In the genomic region with DNA sequence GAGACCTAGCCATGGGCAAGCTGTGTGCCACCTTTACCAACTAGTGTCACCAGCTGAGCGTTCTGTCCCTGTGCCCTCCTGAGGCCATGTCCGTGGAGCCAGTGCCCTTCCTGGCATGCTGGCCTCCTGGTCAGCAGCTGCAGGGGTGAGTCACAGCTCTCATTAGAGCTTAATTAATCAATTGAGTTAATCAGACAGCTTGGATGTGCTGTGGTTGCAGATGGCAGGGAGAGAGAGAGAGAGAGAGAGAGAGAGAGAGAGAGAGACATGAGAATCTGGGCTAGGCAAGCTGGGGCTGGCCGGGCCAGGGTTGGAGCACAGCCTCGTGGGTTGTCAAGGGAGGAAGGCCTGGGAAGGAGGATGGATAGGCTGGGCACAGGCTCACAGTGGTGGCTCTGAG, we compare ENCODE assay signal across 22 mouse cellular contexts. TPM values are rescaled to one million over a fixed set of nuclear protein-coding genes. Genes with fewer than 3 reads are reported as not detected.
DNase-seq lines count a peak whose midpoint lies in the region; ATAC-seq and TF ChIP-seq lines count a peak whose summit lies in the region.
"Had no signal": no experiment of that assay in that cellular context is flagged by ENCODE, and none has a peak within 500 bp of the region (broad histone marks: within the 10 kb centered on the region; RNA-seq: fewer than 3 reads in every experiment).

No protein-coding gene starts in this region.

- peak; percentile 60 to 73 for DNase-seq in cerebellum, postnatal 10 days
- no peak for DNase-seq in cerebellum, adult 11-12 months
- no peak for DNase-seq in hindbrain, postnatal 0 days (ENCODE audit: low spot score)
- no peak for DNase-seq in embryonic facial prominence, embryonic 10.5 days (ENCODE audit: low spot score)
- no peak for DNase-seq in right cerebral cortex, postnatal 25 days
- DNase-seq: adrenal gland, adult 8-10 months; adrenal gland, postnatal 36 days; cerebellum, adult 11 months; cerebellum, adult 9-10 months; cerebellum, postnatal 36 days; gastrocnemius, postnatal 36 days; heart, postnatal 10 days; heart, postnatal 4 days had no signal

- 44% methylated on average over 4 of the region's 4 CpGs for WGBS in hindbrain, embryonic 15.5 days
- 51% methylated on average over 4 of the region's 4 CpGs for WGBS in hindbrain, embryonic 12.5 days
- WGBS in hindbrain, postnatal 0 days: 28% methylated on average over 4 of the region's 4 CpGs
- 78% methylated on average over 4 of the region's 4 CpGs for WGBS in embryonic facial prominence, embryonic 10.5 days

- H3K9ac ChIP-seq in hindbrain, embryonic 15.5 days: no peak overlapping the region
- H3K9ac ChIP-seq in hindbrain, embryonic 12.5 days: no peak overlapping the region
- H3K9ac ChIP-seq in hindbrain, postnatal 0 days (replicated peaks; ENCODE audit: low read length): no peak overlapping the region

- H3K4me1 ChIP-seq in hindbrain, embryonic 15.5 days (replicated peaks): peaks cover 27% of the 10 kb centered on the region
- H3K4me1 ChIP-seq in hindbrain, embryonic 12.5 days: peaks cover 23% of the 10 kb centered on the region
- H3K4me1 ChIP-seq in hindbrain, postnatal 0 days (ENCODE audit: insufficient read depth, low read length): no peaks in the 10 kb centered on the region; the same call in 1 of the 2 replicates
- H3K4me1 ChIP-seq in embryonic facial prominence, embryonic 10.5 days: peaks cover 34% of the 10 kb centered on the region

- H3K9me3 ChIP-seq in hindbrain, embryonic 15.5 days: no peaks in the 10 kb centered on the region
- H3K9me3 ChIP-seq in hindbrain, embryonic 12.5 days (replicated peaks): no peaks in the 10 kb centered on the region
- H3K9me3 ChIP-seq in hindbrain, postnatal 0 days (ENCODE audit: low read length): no peaks in the 10 kb centered on the region
- no peaks in the 10 kb centered on the region for H3K9me3 ChIP-seq in embryonic facial prominence, embryonic 10.5 days
- H3K9me3 ChIP-seq: heart, embryonic 10.5 days had no signal

- no peak overlapping the region for H3K4me3 ChIP-seq in hindbrain, embryonic 15.5 days
- H3K4me3 ChIP-seq in hindbrain, embryonic 12.5 days: no peak overlapping the region
- H3K4me3 ChIP-seq in C2C12 (ENCODE audit: insufficient read depth, poor library complexity, severe bottlenecking): no peak overlapping the region
- H3K4me3 ChIP-seq in hindbrain, postnatal 0 days (ENCODE audit: low read length): no peak overlapping the region
- no peak overlapping the region for H3K4me3 ChIP-seq in embryonic facial prominence, embryonic 10.5 days
- H3K4me3 ChIP-seq: heart, embryonic 10.5 days had no signal

- H3K79me2 ChIP-seq in C2C12 (ENCODE audit: control insufficient read depth, insufficient read depth): no peaks in the 10 kb centered on the region

- H3K27me3 ChIP-seq in hindbrain, embryonic 15.5 days: peaks cover 16% of the 10 kb centered on the region
- H3K27me3 ChIP-seq in hindbrain, embryonic 12.5 days: peaks cover 22% of the 10 kb centered on the region
- no peaks in the 10 kb centered on the region for H3K27me3 ChIP-seq in C2C12 (ENCODE audit: control insufficient read depth, insufficient read depth, insufficient read length)
- no peaks in the 10 kb centered on the region for H3K27me3 ChIP-seq in hindbrain, postnatal 0 days (ENCODE audit: insufficient read depth, low read length)
- H3K27me3 ChIP-seq in embryonic facial prominence, embryonic 10.5 days (replicated peaks; ENCODE audit: low read depth, poor library complexity, severe bottlenecking): peaks cover 39% of the 10 kb centered on the region

- H3K4me2 ChIP-seq in hindbrain, embryonic 15.5 days: no peak overlapping the region
- no peak overlapping the region for H3K4me2 ChIP-seq in hindbrain, embryonic 12.5 days (replicated peaks)
- no peak overlapping the region for H3K4me2 ChIP-seq in hindbrain, postnatal 0 days (ENCODE audit: low read depth, low read length)

- H3ac ChIP-seq in C2C12 (ENCODE audit: control insufficient read depth, insufficient read length, low read depth): no peak overlapping the region

- ATAC-seq in hindbrain, embryonic 15.5 days (ENCODE audit: low FRiP score, low read depth): no peak
- no peak for ATAC-seq in hindbrain, embryonic 12.5 days (ENCODE audit: low FRiP score)
- peak; percentile 50 for ATAC-seq in hindbrain, postnatal 0 days
- ATAC-seq: forebrain, embryonic 14.5 days; inflammation-experienced regulatory T-cells, adult 6 months; intestine, postnatal 0 days had no signal

- no peaks in the 10 kb centered on the region for H3K79me3 ChIP-seq in C2C12 (ENCODE audit: low read depth)

- H3K36me3 ChIP-seq in hindbrain, embryonic 15.5 days: no peaks in the 10 kb centered on the region
- H3K36me3 ChIP-seq in hindbrain, embryonic 12.5 days: no peaks in the 10 kb centered on the region
- no peaks in the 10 kb centered on the region for H3K36me3 ChIP-seq in C2C12 (ENCODE audit: control insufficient read depth, insufficient read depth)
- H3K36me3 ChIP-seq in hindbrain, postnatal 0 days (ENCODE audit: insufficient read depth, low read length): no peaks in the 10 kb centered on the region
- no peaks in the 10 kb centered on the region for H3K36me3 ChIP-seq in embryonic facial prominence, embryonic 10.5 days (replicated peaks)
- H3K36me3 ChIP-seq: heart, embryonic 10.5 days had no signal

- no peak for TF ChIP-seq CTCF in C2C12 (IDR thresholded peaks at IDR 0.05; ENCODE audit: control insufficient read depth, insufficient read depth, insufficient read length)
- no peak for TF ChIP-seq CTCF in hindbrain, postnatal 0 days (IDR thresholded peaks at IDR 0.05; ENCODE audit: low read depth)

- peak overlapping the region; percentile 15; the same call in 1 of the 2 replicates for H3K27ac ChIP-seq in hindbrain, embryonic 15.5 days (replicated peaks)
- H3K27ac ChIP-seq in hindbrain, embryonic 12.5 days: no peak overlapping the region
- H3K27ac ChIP-seq in hindbrain, postnatal 0 days: no peak overlapping the region
- H3K27ac ChIP-seq in embryonic facial prominence, embryonic 10.5 days (replicated peaks): no peak overlapping the region
- H3K27ac ChIP-seq: heart, embryonic 10.5 days had no signal

TF ChIP-seq in C2C12, 6 proteins besides CTCF, POLR2A, EP300 and RAD21:
- TF ChIP-seq MYOD1 (IDR thresholded peaks at IDR 0.05; ENCODE audit: control insufficient read depth, insufficient read length, low read depth) (peak; percentile 13), FOSL1 (IDR thresholded peaks at IDR 0.05; ENCODE audit: insufficient read depth, low read length, poor library complexity, severe bottlenecking) (no peak), CEBPB (IDR thresholded peaks at IDR 0.05; ENCODE audit: low read depth) (no peak), USF1 (IDR thresholded peaks at IDR 0.05; ENCODE audit: low read depth) (no peak), MAX (IDR thresholded peaks at IDR 0.05) (no peak), MYOG (IDR thresholded peaks at IDR 0.05; ENCODE audit: control insufficient read depth, extremely low read depth, insufficient read length) (no peak)

RNA-seq across cellular contexts. Expression of a gene that starts 38.1 kb away (rescaled TPM):
- polyA plus RNA-seq in hindbrain, embryonic 15.5 days (2015; fragmentation: Nextera tagmentation; extraction: Ambion mirVana): 9.8 and 11.1 TPM in 2 replicates
- 11.7 and 13.2 TPM in 2 replicates for polyA plus RNA-seq in hindbrain, embryonic 12.5 days (2016; fragmentation: Nextera tagmentation; extraction: Ambion mirVana)
- 0.87 TPM for polyA plus RNA-seq in C2C12 (2012; fragmentation: generic; extraction: Trizol)
- total RNA-seq in hindbrain, postnatal 0 days (2014; rRNA removed): 61.0 and 65.6 TPM in 2 replicates
- polyA plus RNA-seq in hindbrain, postnatal 0 days (2015; fragmentation: Nextera tagmentation; extraction: Ambion mirVana): 16.9 and 18.9 TPM in 2 replicates
- 1.5 and 2.7 TPM in 2 replicates for polyA plus RNA-seq in embryonic facial prominence, embryonic 10.5 days (2016; fragmentation: Nextera tagmentation; extraction: Ambion mirVana)
- total RNA-seq: CH12.LX; gastrocnemius, adult 8-10 months had no signal
- polyA plus RNA-seq: inflammation-experienced regulatory T-cells, adult 6 months had no signal

RNA-seq across cellular contexts. Expression of a gene that starts 43.4 kb away (rescaled TPM):
- 32.4 and 34.7 TPM in 2 replicates for polyA plus RNA-seq in hindbrain, embryonic 15.5 days (2015; fragmentation: Nextera tagmentation; extraction: Ambion mirVana)
- polyA plus RNA-seq in hindbrain, embryonic 12.5 days (2016; fragmentation: Nextera tagmentation; extraction: Ambion mirVana): 38.6 and 40.3 TPM in 2 replicates
- polyA plus RNA-seq in C2C12 (2012; fragmentation: generic; extraction: Trizol): 64.9 TPM
- total RNA-seq in hindbrain, postnatal 0 days (2014; rRNA removed): 61.0 and 71.5 TPM in 2 replicates
- polyA plus RNA-seq in hindbrain, postnatal 0 days (2015; fragmentation: Nextera tagmentation; extraction: Ambion mirVana): 39.8 and 45.3 TPM in 2 replicates
- polyA plus RNA-seq in embryonic facial prominence, embryonic 10.5 days (2016; fragmentation: Nextera tagmentation; extraction: Ambion mirVana): 63.2 and 66.0 TPM in 2 replicates

RNA-seq across cellular contexts. Expression of a gene that starts 43.5 kb away (rescaled TPM):
- 152 and 194 TPM in 2 replicates for polyA plus RNA-seq in hindbrain, embryonic 15.5 days (2015; fragmentation: Nextera tagmentation; extraction: Ambion mirVana)
- 160 and 161 TPM in 2 replicates for polyA plus RNA-seq in hindbrain, embryonic 12.5 days (2016; fragmentation: Nextera tagmentation; extraction: Ambion mirVana)
- polyA plus RNA-seq in C2C12 (2012; fragmentation: generic; extraction: Trizol): 185 TPM
- 176 and 187 TPM in 2 replicates for total RNA-seq in hindbrain, postnatal 0 days (2014; rRNA removed)
- polyA plus RNA-seq in hindbrain, postnatal 0 days (2015; fragmentation: Nextera tagmentation; extraction: Ambion mirVana): 138 and 149 TPM in 2 replicates
- 304 and 308 TPM in 2 replicates for polyA plus RNA-seq in embryonic facial prominence, embryonic 10.5 days (2016; fragmentation: Nextera tagmentation; extraction: Ambion mirVana)

RNA-seq across cellular contexts. Expression of a gene that starts 59.7 kb away (rescaled TPM):
- polyA plus RNA-seq in hindbrain, embryonic 15.5 days (2015; fragmentation: Nextera tagmentation; extraction: Ambion mirVana): 2.1 and 3.6 TPM in 2 replicates
- polyA plus RNA-seq in hindbrain, embryonic 12.5 days (2016; fragmentation: Nextera tagmentation; extraction: Ambion mirVana): 6.6 and 7.8 TPM in 2 replicates
- polyA plus RNA-seq in C2C12 (2012; fragmentation: generic; extraction: Trizol): 44.9 TPM
- total RNA-seq in hindbrain, postnatal 0 days (2014; rRNA removed): 9.2 and 11.7 TPM in 2 replicates
- polyA plus RNA-seq in hindbrain, postnatal 0 days (2015; fragmentation: Nextera tagmentation; extraction: Ambion mirVana): 1.9 and 2.1 TPM in 2 replicates
- 12.1 and 13.0 TPM in 2 replicates for polyA plus RNA-seq in embryonic facial prominence, embryonic 10.5 days (2016; fragmentation: Nextera tagmentation; extraction: Ambion mirVana)
- total RNA-seq: gastrocnemius, adult 8-10 months had no signal

Comparison
In these comparisons a context has a peak if more than half of its experiments do, and no peak if none do; other contexts are left out.
1. DNase-seq: peak in cerebellum, postnatal 10 days (2 of 2); none in cerebellum, adult 11-12 months (single experiment), hindbrain, postnatal 0 days (single experiment), embryonic facial prominence, embryonic 10.5 days (single experiment) and right cerebral cortex, postnatal 25 days (single experiment).